12 mouse cellular contexts compared by ENCODE assay signal in genomic region chr11:24095236-24095635, GRCm38 (mm10). TPM values are rescaled to one million over a fixed set of nuclear protein-coding genes. Genes with fewer than 3 reads are reported as not detected.
DNase-seq lines count a peak whose midpoint lies in the region; ATAC-seq lines count a peak whose summit lies in the region.
"Had no signal": no experiment of that assay in that cellular context is flagged by ENCODE, and none has a peak within 500 bp of the region (broad histone marks: within the 10 kb centered on the region; RNA-seq: fewer than 3 reads in every experiment).

No protein-coding gene starts in this region.

- 63% methylated on average over 9 of the region's 9 CpGs for WGBS in heart, embryonic 16.5 days
- 12% methylated on average over 9 of the region's 9 CpGs for WGBS in forebrain, embryonic 15.5 days

- no peak for ATAC-seq in heart, embryonic 16.5 days (replicated peaks; ENCODE audit: extremely low read depth, insufficient read depth, low FRiP score)
- peak; percentile 68 for ATAC-seq in forebrain, embryonic 15.5 days (replicated peaks)
- ATAC-seq in megakaryocyte-erythroid progenitor cell, adult 5-6 weeks (replicated peaks; ENCODE audit: low FRiP score, low TSS enrichment, poor library complexity, severe bottlenecking) = 0 out of 2 replicates have a peak, but pooled peaks have one; percentile 23

- no peak for DNase-seq in heart, adult 18-20 months
- DNase-seq in brain, adult 2 months (ENCODE audit: low read depth, low spot score) = peak; percentile 66
- no peak for DNase-seq in cerebellum, postnatal 36 days
- no peak for DNase-seq in gastrocnemius, postnatal 36 days
- DNase-seq in ovary, postnatal 36 days (ENCODE audit: low spot score) = no peak
- DNase-seq: gastrocnemius, postnatal 10 days; right cerebral cortex, postnatal 14 days; thymus, postnatal 25 days had no signal

- H3K4me3 ChIP-seq in heart, embryonic 16.5 days (ENCODE audit: low read length) = no peak overlapping the region
- H3K4me3 ChIP-seq in forebrain, embryonic 15.5 days = peak overlapping the region; percentile 24

- H3K27ac ChIP-seq in heart, embryonic 16.5 days (ENCODE audit: low read length) = peak overlapping the region; percentile 9; the same call in 1 of the 2 replicates
- H3K27ac ChIP-seq in forebrain, embryonic 15.5 days (replicated peaks) = peak overlapping the region; percentile 95
- H3K27ac ChIP-seq: kidney, postnatal 0 days had no signal

- intact Hi-C loops in gastrocnemius, postnatal 36 days (cut with DNase I) = no loop called here

- no peaks in the 10 kb centered on the region for H3K36me3 ChIP-seq in heart, embryonic 16.5 days (ENCODE audit: control insufficient read depth, insufficient read depth)
- H3K36me3 ChIP-seq in forebrain, embryonic 15.5 days = no peaks in the 10 kb centered on the region

- H3K27me3 ChIP-seq in heart, embryonic 16.5 days (ENCODE audit: control insufficient read depth, insufficient read depth, low read length) = no peaks in the 10 kb centered on the region
- no peaks in the 10 kb centered on the region for H3K27me3 ChIP-seq in forebrain, embryonic 15.5 days

- H3K4me1 ChIP-seq in heart, embryonic 16.5 days (ENCODE audit: control insufficient read depth, insufficient read depth, low read length) = peaks cover 32% of the 10 kb centered on the region
- peaks cover 92% of the 10 kb centered on the region for H3K4me1 ChIP-seq in forebrain, embryonic 15.5 days

- H3K4me2 ChIP-seq in heart, embryonic 16.5 days (ENCODE audit: low read depth, low read length) = peak overlapping the region; percentile 10; the same call in 1 of the 2 replicates
- peak overlapping the region; percentile 47 for H3K4me2 ChIP-seq in forebrain, embryonic 15.5 days (replicated peaks)

- no peaks in the 10 kb centered on the region for H3K9me3 ChIP-seq in heart, embryonic 16.5 days (replicated peaks; ENCODE audit: control insufficient read depth, low read length)
- H3K9me3 ChIP-seq in forebrain, embryonic 15.5 days = no peaks in the 10 kb centered on the region

- H3K9ac ChIP-seq in heart, embryonic 16.5 days (ENCODE audit: low read length) = no peak overlapping the region
- peak overlapping the region; percentile 48 for H3K9ac ChIP-seq in forebrain, embryonic 15.5 days (replicated peaks)

RNA-seq across cellular contexts. Expression of gene Bcl11a, which starts 17.4 kb away (rescaled TPM):
- 15.0 TPM in 2 replicates for polyA plus RNA-seq in heart, embryonic 16.5 days (2015; fragmentation: Nextera tagmentation; extraction: Ambion mirVana)
- total RNA-seq in heart, adult 18-20 months (2021) = 1 to 10 TPM; 2.1 to 2.6 TPM
- 204 and 215 TPM in 2 replicates for polyA plus RNA-seq in forebrain, embryonic 15.5 days (2015; fragmentation: Nextera tagmentation; extraction: Ambion mirVana)
- 194 and 225 TPM in 2 replicates for total RNA-seq in megakaryocyte-erythroid progenitor cell, adult 5-6 weeks (2014; fragmentation: Nextera tagmentation)
- total RNA-seq in megakaryocyte-erythroid progenitor cell, adult 5-6 weeks (2017) = 69.3 and 74.2 TPM in 2 replicates
- total RNA-seq in gastrocnemius, postnatal 36 days (2021) = under 1 TPM; 0.05 to 0.07 TPM

RNA-seq across cellular contexts. Expression of gene A830031A19Rik, which starts 20.4 kb away (rescaled TPM):
- polyA plus RNA-seq in heart, embryonic 16.5 days (2015; fragmentation: Nextera tagmentation; extraction: Ambion mirVana) = not detected in 2 replicates
- not detected for total RNA-seq in heart, adult 18-20 months (2021)
- 0.26 TPM in 1 of 2 replicates, not detected in the other for polyA plus RNA-seq in forebrain, embryonic 15.5 days (2015; fragmentation: Nextera tagmentation; extraction: Ambion mirVana)
- total RNA-seq in megakaryocyte-erythroid progenitor cell, adult 5-6 weeks (2014; fragmentation: Nextera tagmentation) = not detected in 2 replicates
- total RNA-seq in megakaryocyte-erythroid progenitor cell, adult 5-6 weeks (2017) = not detected in 2 replicates
- not detected for total RNA-seq in gastrocnemius, postnatal 36 days (2021)
- total RNA-seq: gastrocnemius, postnatal 10 days had no signal
- polyA plus RNA-seq: kidney, postnatal 0 days had no signal

Comparison
In these comparisons a context has a peak if more than half of its experiments do, and no peak if none do; other contexts are left out.
1. RNA of gene Bcl11a, which starts 17.4 kb away (total RNA-seq): 69.3 to 225 TPM in megakaryocyte-erythroid progenitor cell, adult 5-6 weeks; 2.1 to 2.6 TPM in heart, adult 18-20 months and 0.05 to 0.07 TPM in gastrocnemius, postnatal 36 days; every median in the first group is over 10 times any median in the second.